Mouse (Mus musculus): ENCODE results near the gene Rgl2. TPM values are rescaled to one million over a fixed set of nuclear protein-coding genes. Genes with fewer than 3 reads are reported as not detected.
"Not testable (repeated sequence)": the region's sequence is repeated elsewhere in the genome, so short reads cannot be mapped to it uniquely, and the experiment has no call there.

Gene Rgl2
- total RNA-seq, 2 experiments from 2014 or later: 46.9 to 71.0 TPM

DNA sequence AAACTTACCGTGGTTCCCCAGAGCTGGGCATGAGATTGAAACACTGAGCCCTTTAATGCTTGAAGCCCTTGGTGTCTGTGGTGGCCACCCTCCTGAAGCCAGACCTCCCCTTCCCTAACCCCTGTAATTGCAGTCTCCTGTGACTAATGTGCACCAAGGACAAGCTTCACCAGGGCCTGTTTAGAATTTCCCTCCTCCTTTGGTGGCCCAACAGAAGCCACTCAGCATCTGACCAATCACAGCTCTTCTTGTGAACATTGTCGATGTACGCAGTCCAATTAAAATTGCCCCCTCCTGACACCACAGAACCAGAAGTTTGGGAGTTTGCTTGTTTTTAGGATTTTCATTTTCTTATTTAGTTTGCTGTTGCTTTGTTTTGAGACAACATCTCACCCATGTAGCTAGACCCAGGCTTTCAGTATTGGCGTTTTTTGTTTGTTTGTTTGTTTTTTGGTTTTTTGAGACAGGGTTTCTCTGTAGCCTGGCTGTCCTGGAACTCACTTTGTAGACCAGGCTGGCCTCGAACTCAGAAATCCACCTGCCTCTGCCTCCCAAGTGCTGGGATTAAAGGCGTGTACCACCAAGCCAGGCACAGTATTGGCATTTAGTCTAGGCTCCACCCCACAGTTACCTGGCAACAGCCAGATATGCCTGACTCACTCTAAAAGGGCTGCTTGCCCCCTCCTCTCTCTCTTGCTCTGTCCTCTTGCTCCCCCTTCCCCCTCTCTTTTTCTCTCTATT lies 25.3 kb upstream of the Rgl2 start:
- intact Hi-C loops (cut with DNase I); DNase-seq (ENCODE audit: low spot score in 2 of 2): not testable (repeated sequence)

DNA sequence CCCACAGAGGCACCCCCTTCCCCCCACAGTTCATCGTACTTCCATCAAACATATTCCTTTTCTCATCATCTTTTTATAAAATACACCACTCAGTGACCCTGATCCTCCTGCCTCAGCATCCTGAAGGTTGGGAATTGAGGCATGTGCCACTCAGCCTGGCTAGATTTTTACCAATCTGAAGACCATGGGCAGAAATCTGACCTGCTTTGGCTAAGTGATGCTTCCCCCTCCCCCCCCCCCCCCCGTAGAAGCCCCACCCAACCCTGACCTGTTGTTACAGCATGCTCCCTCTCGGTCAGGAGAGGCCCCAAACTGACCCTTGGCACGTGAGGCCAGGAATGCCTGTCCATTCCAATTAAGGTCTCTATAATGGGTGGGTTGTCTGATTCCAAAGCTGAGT lies 24.5 kb upstream of the Rgl2 start, which contains the start of gene Platr17:
Gene Platr17 (plus strand): TSS at position 301 of the 400 bp plus-strand sequence.
- DNase-seq (ENCODE audit: low spot score in 2 of 2); intact Hi-C loops (cut with DNase I): not testable (repeated sequence)

GRCm38 (mm10) chr17:33908331-33909076 lies 20.8 kb upstream of the Rgl2 start:
- intact Hi-C loops (cut with DNase I): no loop called here
- peak; percentile 65 to 73 for DNase-seq (ENCODE audit: low spot score in 2 of 2)

- DNase-seq (ENCODE audit: low spot score in 2 of 2): peak; percentile 98 to 99
- intact Hi-C loops (cut with DNase I): no loop called here
These were observed 20.1 kb upstream of the Rgl2 start, which contains the start of gene Daxx for GRCm38 (mm10) chr17:33909077-33909868. Gene Daxx, plus strand, starts transcription at chr17:33909414.

- DNase-seq (ENCODE audit: low spot score in 2 of 2): no peak
- intact Hi-C loops (cut with DNase I): no loop called here
These were observed 19.5 kb upstream of the Rgl2 start for GRCm38 (mm10) chr17:33909869-33910250.

DNA sequence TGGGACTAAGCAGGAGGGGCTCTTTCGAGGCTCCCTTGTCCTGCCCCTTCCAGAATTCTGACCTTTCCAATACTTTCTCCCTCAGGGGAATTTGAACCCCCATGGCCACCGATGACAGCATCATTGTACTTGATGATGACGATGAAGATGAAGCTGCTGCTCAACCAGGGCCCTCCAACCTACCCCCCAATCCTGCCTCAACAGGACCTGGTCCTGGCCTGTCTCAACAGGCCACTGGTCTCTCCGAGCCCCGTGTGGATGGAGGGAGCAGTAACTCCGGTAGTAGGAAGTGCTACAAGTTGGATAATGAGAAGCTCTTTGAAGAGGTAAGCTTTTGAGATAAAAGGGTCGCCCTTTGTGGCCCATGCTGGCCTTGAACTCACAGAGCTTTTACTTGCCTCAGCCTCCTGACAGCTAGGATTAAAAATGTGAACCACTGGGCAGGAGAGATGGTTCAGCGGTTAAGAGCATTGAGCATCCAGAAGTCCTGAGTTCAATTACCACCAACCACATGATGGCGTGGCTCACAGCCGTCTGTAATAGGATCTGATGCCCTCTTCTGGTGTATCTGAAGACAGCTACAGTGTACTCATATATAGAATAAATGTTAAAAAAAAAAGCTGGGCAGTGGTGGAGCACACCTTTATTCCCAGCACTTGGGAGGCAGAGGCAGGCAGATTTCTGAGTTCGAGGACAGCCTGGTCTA lies 18.8 kb upstream of the Rgl2 start:
- intact Hi-C loops (cut with DNase I): no loop called here
- DNase-seq (ENCODE audit: low spot score in 2 of 2): no peak

- intact Hi-C loops (cut with DNase I): no loop called here
- DNase-seq (ENCODE audit: low spot score in 2 of 2): no peak
These were observed 18.1 kb upstream of the Rgl2 start for GRCm38 (mm10) chr17:33911052-33911812.

DNA sequence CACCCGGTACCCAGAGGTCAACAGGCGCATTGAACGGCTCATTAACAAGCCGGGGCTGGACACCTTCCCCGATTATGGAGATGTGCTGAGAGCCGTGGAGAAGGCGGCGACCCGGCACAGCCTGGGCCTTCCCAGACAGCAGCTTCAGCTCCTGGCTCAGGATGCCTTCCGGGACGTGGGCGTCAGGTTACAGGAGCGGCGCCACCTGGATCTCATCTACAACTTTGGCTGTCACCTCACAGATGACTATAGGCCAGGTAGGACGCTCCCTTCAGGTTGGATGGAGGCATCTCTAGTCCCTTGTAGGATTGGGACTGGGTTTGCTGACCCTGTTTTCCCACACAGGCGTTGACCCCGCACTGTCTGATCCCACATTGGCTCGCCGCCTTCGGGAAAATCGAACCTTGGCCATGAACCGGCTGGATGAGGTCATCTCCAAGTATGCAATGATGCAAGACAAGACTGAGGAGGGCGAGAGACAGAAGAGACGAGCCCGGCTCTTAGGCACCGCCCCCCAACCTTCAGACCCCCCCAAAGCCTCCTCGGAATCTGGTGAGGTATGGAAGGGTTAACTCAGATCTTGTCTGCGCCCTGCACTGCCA lies 17.4 kb upstream of the Rgl2 start:
- intact Hi-C loops (cut with DNase I): no loop called here
- no peak for DNase-seq (ENCODE audit: low spot score in 2 of 2)

DNA sequence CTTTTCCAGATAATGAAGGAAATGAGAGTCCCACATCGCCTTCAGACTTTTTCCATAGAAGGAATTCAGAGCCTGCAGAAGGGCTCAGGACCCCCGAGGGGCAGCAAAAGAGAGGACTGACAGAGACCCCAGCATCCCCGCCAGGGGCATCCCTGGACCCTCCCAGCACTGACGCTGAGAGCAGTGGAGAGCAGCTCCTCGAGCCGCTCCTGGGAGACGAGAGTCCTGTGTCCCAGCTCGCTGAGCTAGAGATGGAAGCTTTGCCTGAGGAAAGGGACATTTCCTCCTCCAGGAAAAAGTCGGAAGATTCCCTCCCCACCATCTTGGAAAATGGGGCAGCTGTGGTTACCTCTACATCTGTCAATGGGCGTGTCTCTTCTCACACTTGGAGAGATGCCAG lies 16.1 kb upstream of the Rgl2 start:
- intact Hi-C loops (cut with DNase I): no loop called here
- DNase-seq (ENCODE audit: low spot score in 2 of 2): no peak

DNA sequence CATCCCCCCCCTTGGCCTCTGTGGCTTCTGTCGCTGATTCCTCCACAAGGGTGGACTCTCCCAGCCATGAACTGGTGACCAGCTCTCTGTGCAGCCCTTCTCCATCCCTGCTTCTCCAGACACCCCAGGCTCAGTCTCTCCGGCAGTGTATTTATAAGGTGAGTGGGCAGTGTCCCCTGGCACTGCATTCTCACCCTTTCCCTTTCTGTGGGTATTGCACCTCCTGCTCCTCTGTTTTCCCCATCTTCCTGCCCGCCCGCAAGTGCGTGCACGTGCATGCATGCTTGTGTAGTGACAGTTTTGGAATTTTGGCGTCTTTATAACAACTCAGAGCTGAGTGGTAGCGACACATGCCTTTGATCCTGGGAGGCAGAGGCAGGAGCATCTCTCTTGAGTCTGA lies 15.4 kb upstream of the Rgl2 start:
- intact Hi-C loops (cut with DNase I): no loop called here
- no peak for DNase-seq (ENCODE audit: low spot score in 2 of 2)

DNA sequence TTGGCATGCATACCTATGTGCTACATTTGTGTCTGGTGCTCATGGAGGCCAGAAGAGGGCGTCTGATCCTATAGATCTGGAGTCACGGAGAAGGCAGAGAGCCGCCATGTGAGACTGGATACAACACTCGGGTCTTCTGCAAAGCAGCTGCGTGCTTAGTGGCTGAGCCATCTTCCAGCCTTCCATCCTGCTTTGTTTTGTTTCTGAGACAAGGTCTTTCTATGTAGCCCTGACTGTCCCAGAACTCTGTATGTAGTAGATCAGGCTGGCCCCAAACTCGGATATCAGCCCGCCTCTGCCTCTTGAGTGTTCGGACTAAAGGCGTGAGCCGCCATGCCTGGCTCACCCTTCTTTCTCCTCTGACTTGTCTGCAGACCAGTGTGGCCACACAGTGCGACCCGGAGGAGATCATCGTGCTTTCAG lies 14.4 kb upstream of the Rgl2 start:
- no peak for DNase-seq (ENCODE audit: low spot score in 2 of 2)

DNA sequence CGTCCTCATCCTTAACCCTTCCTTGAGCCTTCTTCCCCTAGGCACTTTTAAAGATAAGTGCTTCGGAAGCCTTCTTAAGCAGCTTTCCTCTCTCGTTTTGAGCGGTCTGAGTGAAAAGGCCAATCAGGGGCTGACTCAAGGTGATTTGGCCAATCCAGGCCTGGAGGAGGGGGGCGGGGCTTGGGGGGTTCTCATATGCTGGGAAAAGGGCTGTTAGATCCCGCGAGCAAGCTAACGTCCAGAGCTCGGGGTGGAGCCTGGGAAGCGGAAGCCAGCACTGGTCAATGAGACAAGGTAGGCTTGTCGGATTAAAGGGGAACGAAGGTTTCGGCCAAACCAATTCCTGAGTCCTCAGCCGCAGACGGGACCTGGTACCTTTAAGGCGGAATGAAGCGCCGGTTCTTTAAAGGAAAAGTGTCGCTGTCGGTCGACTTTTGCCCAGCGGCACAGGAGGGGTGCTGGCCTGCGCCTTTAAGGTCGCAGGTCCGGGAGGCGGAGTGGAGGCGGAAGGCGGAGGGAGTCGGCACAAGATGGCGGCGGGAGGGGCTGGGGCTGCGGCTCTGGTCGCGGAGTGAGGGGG lies 13.6 kb upstream of the Rgl2 start, which contains the start of the genes Tapbp and Zbtb22:
Gene Tapbp (plus strand): TSS at position 229 of the 580 bp plus-strand sequence.
Gene Zbtb22 (plus strand): TSS at position 234 of the 580 bp plus-strand sequence.
- intact Hi-C loops (cut with DNase I): no loop called here
- peak; percentile 98 for DNase-seq (ENCODE audit: low spot score in 2 of 2)

More for the DNA sequence above, 14.4 kb upstream of the Rgl2 start:
- intact Hi-C loops (cut with DNase I): no loop called here

DNA sequence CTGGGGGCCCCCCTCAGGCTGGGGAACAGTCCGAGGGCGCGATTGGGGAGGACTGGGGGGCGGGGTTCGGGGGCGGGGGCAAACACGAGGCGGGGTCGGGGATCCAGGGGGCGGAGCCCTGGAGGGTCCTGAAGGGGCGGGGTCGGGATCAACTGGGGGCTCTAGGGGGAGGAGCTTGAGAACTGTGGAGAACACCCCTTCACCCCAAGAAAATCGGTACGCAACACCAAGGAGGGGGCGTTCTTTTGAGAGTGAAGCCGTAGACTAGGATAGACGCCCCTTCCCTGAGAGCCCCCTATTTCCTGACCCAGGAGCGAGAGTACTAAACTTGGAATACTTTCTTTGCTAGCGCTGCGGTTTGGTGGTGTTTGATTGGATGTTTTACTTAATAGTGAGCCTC lies 13.0 kb upstream of the Rgl2 start:
- no peak for DNase-seq (ENCODE audit: low spot score in 2 of 2)
- intact Hi-C loops (cut with DNase I): no loop called here

DNA sequence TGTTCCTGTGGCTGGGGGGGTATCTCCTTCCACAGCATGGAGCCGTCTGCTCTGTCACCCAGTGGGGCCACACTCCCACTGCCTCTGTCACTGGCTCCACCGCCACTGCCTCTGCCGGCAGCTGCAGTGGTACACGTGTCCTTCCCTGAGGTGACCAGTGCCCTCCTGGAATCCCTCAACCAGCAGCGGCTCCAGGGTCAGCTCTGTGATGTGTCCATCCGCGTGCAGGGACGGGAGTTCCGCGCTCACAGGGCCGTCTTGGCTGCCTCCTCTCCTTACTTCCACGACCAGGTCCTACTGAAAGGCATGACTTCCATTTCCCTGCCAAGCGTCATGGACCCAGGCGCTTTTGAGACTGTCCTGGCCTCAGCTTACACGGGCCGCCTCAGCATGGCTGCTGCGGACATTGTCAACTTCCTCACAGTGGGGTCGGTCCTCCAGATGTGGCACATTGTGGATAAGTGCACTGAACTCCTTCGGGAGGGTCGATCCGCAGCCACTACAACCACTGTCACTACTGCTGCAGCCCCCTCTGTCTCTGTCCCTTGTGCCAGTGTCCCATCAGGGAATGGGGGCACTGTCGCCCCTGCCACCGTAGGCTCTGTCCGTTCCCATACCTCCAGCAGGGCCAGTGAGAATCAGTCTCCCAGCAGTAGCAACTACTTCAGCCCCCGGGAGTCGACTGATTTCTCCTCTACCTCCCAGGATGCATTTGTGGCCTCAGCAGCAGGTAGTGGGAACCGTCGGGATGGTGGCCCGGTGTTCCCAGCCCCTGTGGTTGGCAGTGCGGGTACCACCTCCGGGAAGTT lies 12.3 kb upstream of the Rgl2 start:
- DNase-seq (ENCODE audit: low spot score in 2 of 2): no peak
- intact Hi-C loops (cut with DNase I): no loop called here

GRCm38 (mm10) chr17:33917656-33918292 lies 11.6 kb upstream of the Rgl2 start:
- DNase-seq (ENCODE audit: low spot score in 2 of 2): no peak
- intact Hi-C loops (cut with DNase I): no loop called here

- intact Hi-C loops (cut with DNase I): no loop called here
- no peak for DNase-seq (ENCODE audit: low spot score in 2 of 2)
These were observed 10.8 kb upstream of the Rgl2 start for GRCm38 (mm10) chr17:33918293-33919203.

Data from left cerebral cortex, postnatal 36 days (tissue).